Mouse (Mus musculus) intestine, embryonic 14.5 days (tissue): ENCODE results near the gene Hltf. TPM values are rescaled to one million over a fixed set of nuclear protein-coding genes. Genes with fewer than 3 reads are reported as not detected.
"Not testable (repeated sequence)": the region's sequence is repeated elsewhere in the genome, so short reads cannot be mapped to it uniquely, and the experiment has no call there.

Experiments
- ATAC-seq: fragments of 200-750 bp; cut with Nextera tagmentation; replicated peaks from 2 replicates; pipeline ENCODE4 v1.8.0; 2017; ENCODE audit warnings: low read depth, moderate number of reproducible peaks, moderate TSS enrichment, moderate library complexity; ENCODE audit not compliant: low FRiP score, low TSS enrichment
- DNase-seq: peaks from one replicate; pipeline ENCODE4 v3.0.0-alpha.2; 2018; ENCODE audit warnings: low spot score
- H3K27ac ChIP-seq: fragments of 300-500 bp; sonication (generic); 2 replicates; pipeline ENCODE4 v1.5.1; 2014; ENCODE audit warnings: low read depth, mild to moderate bottlenecking, control low read depth
- H3K27me3 ChIP-seq: fragments of 300-500 bp; sonication (generic); replicated peaks from 2 replicates; pipeline ENCODE4 v1.6.1; 2014; ENCODE audit warnings: low read length, control low read depth; ENCODE audit not compliant: control insufficient read depth, insufficient read depth
- H3K36me3 ChIP-seq: fragments of 300-500 bp; sonication (generic); 2 replicates; pipeline ENCODE4 v1.6.1; 2014; ENCODE audit warnings: low read length, control low read depth; ENCODE audit not compliant: control insufficient read depth, insufficient read depth
- H3K4me1 ChIP-seq: fragments of 300-500 bp; sonication (generic); replicated peaks from 2 replicates; pipeline ENCODE4 v1.6.1; 2014; ENCODE audit warnings: low read length, control low read depth, mixed read lengths; ENCODE audit not compliant: control insufficient read depth, insufficient read depth
- H3K4me2 ChIP-seq: fragments of 300-500 bp; sonication (generic); 2 replicates; pipeline ENCODE4 v1.6.1; 2014; ENCODE audit warnings: low read length
- H3K4me3 ChIP-seq: fragments of 300-500 bp; sonication (generic); 2 replicates; pipeline ENCODE4 v1.5.1; 2014; ENCODE audit warnings: low read depth, low read length, control low read depth, mixed read lengths
- H3K9ac ChIP-seq: fragments of 300-500 bp; sonication (generic); 2 replicates; pipeline ENCODE4 v1.6.1; 2014; ENCODE audit warnings: mild to moderate bottlenecking, low read length
- H3K9me3 ChIP-seq: fragments of 300-500 bp; sonication (generic); 2 replicates; pipeline ENCODE4 v1.6.1; 2016; ENCODE audit warnings: low read length, control low read depth; ENCODE audit not compliant: control insufficient read depth
- WGBS: fragments of 180-500 bp; shearing (Covaris S2); extraction: QIAGEN DNeasy Blood & Tissue Kit; methylation state at CpG from one replicate; pipeline ENCODE4 v1.1.7; 2014; 5-methylcytosine and 5-hydroxymethylcytosine counted together
- polyA plus RNA-seq: library from polyadenylated mRNA; unstranded; fragments of >200 nt; fragmentation: Nextera tagmentation; extraction: Ambion mirVana; gene quantifications from 2 replicates; pipeline ENCODE4 v1.2.1, GENCODE M21; 2014

Gene Hltf
- polyA plus RNA-seq, 1 experiment from 2014 or later = 20.6 TPM

DNA sequence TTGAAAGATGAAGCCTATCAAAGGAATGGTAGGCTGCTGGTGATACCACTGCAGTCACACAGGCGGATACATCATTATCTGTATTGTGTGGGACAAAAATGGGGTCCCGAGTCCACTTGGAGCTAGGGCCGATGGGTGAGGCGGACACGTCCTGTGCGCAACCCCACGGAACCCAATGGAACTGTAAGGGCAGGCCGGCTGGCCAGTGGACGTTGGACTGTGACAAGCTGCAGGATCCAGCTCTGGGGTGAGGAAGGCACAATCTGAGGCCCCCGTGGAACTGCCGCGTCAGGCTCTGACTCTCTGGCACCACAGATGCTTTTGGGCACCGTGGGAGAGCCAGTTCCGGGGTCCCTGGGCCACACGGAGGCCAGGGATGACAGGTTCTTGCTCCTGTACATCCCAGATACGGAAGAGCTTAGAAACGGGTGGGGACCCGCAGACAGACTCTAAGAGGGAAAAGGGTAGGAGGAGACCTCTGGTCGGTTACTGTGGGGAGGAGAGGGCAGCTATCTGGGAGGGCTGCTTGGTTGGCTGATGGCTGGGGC lies 61.5 kb downstream of the Hltf start:
- H3K9me3 ChIP-seq = no peaks in the 10 kb centered on the region
- H3K4me2 ChIP-seq = no peak overlapping the region
- H3K4me3 ChIP-seq = no peak overlapping the region
- 90% methylated on average over 19 of the region's 19 CpGs for WGBS
- DNase-seq (no peak), ATAC-seq (no peak)
- H3K27ac ChIP-seq = no peak overlapping the region
- no peaks in the 10 kb centered on the region for H3K4me1 ChIP-seq
- H3K36me3 ChIP-seq = peaks cover 15% of the 10 kb centered on the region
- no peaks in the 10 kb centered on the region for H3K27me3 ChIP-seq
- no peak overlapping the region for H3K9ac ChIP-seq

DNA sequence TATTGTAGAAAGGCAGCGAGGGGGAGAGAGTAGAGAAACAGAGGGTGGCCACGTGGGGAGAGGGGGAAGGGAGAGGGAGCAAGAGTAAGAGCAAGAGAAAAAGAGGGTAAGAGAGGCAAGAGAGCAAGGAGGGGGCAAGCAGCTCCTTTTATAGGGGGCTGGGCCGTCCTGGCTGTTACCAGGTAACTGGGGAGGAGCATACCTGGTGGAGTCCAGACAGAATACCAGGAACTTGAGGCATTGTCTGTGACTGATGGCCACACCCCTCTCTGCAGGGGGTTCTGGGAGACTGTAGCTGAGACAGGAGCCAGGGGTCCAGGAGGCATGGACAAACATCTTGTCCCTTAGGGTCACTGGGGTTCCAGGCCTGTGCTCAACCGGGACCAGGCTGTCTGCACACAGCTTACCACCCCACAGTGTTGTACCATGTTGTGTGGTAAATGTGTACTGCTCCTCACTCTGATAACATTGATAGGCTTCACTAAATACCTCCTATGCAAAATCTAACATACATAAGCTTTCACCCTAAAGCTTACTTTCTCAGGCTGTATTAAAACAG lies 62.2 kb downstream of the Hltf start:
- no peaks in the 10 kb centered on the region for H3K4me1 ChIP-seq
- no peak overlapping the region for H3K4me2 ChIP-seq
- ATAC-seq = no peak
- H3K27me3 ChIP-seq = no peaks in the 10 kb centered on the region
- peaks cover 15% of the 10 kb centered on the region for H3K36me3 ChIP-seq
- H3K9ac ChIP-seq = no peak overlapping the region
- no peak for DNase-seq
- no peak overlapping the region for H3K27ac ChIP-seq
- H3K4me3 ChIP-seq = no peak overlapping the region
- no peaks in the 10 kb centered on the region for H3K9me3 ChIP-seq
- WGBS = 74% methylated on average over 4 of the region's 4 CpGs

DNA sequence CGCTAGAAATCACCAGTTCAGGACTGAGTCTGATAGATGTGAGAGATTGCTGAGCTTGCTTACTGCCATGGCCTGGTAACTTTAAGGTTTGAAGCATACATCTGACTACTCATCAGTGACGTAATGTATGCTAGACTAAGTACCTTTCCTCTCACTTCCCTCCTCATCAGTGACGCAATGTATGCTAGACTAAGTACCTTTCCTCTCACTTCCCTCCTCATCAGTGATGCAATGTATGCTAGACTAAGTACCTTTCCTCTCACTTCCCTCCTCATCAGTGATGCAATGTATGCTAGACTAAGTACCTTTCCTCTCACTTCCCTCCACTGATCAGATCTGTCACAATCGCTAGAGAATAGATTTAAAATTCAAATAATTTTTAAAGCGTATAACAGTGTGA lies 64.0 kb downstream of the Hltf start:
- 93% methylated on average over 5 of the region's 5 CpGs for WGBS
- not testable (repeated sequence) for H3K4me2 ChIP-seq

DNA sequence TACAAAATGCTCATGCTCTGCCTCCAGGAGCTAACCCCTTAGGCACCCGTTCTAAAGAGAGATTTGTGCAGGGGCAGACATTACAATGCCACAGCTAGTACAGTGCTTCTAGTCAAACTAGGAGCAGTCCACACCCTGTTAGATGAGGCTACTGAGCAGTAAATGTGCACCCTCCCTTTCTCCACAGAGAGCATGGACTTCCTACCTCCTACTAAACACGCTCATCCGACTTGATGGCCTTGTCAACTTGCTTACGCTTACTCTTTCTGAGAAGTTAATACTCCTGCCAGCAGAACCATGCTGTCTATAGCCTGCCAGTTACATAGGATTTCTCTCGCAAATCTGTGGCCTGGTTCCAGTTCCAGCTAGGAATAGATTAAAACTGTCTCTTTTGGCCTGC lies 68.0 kb downstream of the Hltf start:
- Histone ChIP-seq H3K4me1 (no peaks in the 10 kb centered on the region), H3K27me3 (no peaks in the 10 kb centered on the region), H3K4me2 (no peak overlapping the region), H3K9me3 (no peaks in the 10 kb centered on the region), H3K4me3 (no peak overlapping the region), H3K9ac (no peak overlapping the region), H3K36me3 (peaks cover 10% of the 10 kb centered on the region; the same call in 1 of the 2 replicates), H3K27ac (no peak overlapping the region)
- ATAC-seq = no peak
- DNase-seq = no peak
- WGBS = 91% methylated on average over 5 of the region's 5 CpGs

More for the DNA sequence above, 64.0 kb downstream of the Hltf start:
- not testable (repeated sequence) for H3K9ac ChIP-seq, H3K27me3 ChIP-seq, ATAC-seq, H3K4me3 ChIP-seq, DNase-seq, H3K4me1 ChIP-seq, H3K9me3 ChIP-seq, H3K27ac ChIP-seq
- H3K36me3 ChIP-seq = peaks cover 20% of the 10 kb centered on the region

DNA sequence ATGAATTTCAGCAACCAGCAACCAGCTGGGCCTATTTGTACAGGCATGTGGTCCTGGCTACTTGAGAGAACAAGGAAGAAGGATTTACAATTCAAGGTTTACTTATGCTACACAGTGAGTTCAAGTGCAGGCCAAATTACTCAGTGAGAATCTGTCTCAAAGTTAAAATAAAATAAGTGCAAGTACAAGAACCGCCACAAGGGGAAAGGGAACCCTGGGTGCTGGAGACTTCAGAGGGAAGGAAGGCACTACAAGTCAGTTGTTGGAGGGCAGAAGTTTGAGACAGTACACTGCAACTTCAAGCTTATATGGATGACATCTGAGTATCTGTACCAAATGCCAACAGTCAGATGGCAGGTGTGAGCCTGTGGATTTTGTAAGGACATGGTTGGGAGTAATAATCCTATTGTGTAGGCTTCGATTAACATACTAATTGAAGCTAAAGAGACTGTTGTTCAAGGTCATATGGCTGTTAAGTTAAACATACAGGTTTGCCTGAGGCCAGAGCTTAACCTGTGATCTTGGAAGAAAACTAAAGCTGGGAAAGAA lies 69.5 kb downstream of the Hltf start:
- Histone ChIP-seq H3K4me3 (no peak overlapping the region), H3K27ac (no peak overlapping the region), H3K9ac (no peak overlapping the region), H3K4me2 (no peak overlapping the region), H3K9me3 (no peaks in the 10 kb centered on the region), H3K36me3 (peaks cover 7% of the 10 kb centered on the region; the same call in 1 of the 2 replicates), H3K4me1 (no peaks in the 10 kb centered on the region), H3K27me3 (no peaks in the 10 kb centered on the region)
- 77% methylated on average over 2 of the region's 2 CpGs for WGBS
- no peak for DNase-seq
- ATAC-seq = no peak

DNA sequence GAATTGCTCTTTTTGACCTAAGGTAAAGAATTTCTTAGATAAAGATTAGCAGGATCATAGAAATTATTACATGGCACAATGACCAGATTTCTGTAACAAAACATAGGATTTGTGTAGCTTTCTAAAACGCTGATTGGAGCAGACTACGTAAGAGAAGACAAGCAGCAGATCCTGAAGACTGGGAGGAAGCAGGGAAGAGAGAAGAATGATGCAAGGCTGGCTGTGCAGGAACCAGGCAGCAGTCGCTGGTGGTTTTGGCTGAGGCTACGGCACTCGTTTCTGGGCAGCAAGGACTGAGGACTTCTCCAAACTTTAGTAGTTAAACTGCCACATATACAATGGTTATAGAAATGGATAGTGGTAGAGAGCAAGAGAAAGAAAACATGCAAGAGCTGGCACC lies 71.9 kb downstream of the Hltf start:
- H3K4me3 ChIP-seq = no peak overlapping the region
- H3K4me2 ChIP-seq = no peak overlapping the region
- no peaks in the 10 kb centered on the region for H3K4me1 ChIP-seq
- H3K9ac ChIP-seq = no peak overlapping the region
- DNase-seq = no peak
- no peak overlapping the region for H3K27ac ChIP-seq
- H3K36me3 ChIP-seq = peaks cover 7% of the 10 kb centered on the region; the same call in 1 of the 2 replicates
- WGBS = 91% methylated on average over 5 of the region's 5 CpGs
- no peaks in the 10 kb centered on the region for H3K27me3 ChIP-seq
- no peak for ATAC-seq
- H3K9me3 ChIP-seq = no peaks in the 10 kb centered on the region

DNA sequence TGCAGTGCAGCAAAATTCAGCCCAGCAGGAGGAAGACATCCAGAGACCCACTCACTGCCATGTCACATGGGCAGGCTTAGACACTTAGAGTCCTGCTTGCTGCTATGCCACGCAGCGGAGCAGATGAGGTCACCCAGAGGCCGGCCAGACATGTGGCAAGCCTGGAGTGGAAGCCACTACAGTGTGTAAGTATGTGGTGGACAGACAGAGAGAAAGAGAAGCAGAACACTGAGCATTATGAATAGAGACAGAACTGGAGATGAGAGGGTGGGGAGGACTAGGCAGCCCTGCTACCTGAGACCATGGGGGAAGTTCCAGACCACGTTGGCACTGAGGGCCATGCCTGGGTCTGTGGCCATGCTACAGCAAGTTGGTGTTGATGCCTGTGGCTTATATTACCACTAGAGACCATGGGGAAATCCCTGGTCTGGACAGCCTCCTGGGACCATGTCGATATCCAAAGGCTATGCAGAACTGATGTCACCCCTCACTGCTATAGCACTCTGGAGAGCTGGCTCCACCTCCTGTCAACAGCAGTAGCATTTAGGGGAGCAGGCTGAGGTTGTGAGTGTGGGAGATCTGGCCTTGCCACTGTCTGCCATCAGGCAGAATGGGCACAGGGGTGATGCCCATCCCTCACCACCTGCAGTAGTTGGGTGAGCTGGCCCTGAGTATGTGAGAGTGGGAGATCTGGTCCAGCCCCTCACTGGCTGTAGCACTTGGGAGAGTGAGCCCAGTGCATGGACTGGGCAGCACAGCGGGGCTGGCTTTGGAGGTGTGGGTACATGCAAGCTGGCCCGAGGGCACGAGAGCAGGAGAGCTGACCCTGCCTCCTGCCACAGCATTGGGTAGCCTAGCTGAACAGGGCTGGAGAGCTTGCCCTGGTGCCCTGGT lies 73.1 kb downstream of the Hltf start:
- Histone ChIP-seq H3K9me3 (no peaks in the 10 kb centered on the region), H3K4me1 (no peaks in the 10 kb centered on the region), H3K27me3 (no peaks in the 10 kb centered on the region), H3K9ac (no peak overlapping the region), H3K27ac (no peak overlapping the region), H3K4me2 (no peak overlapping the region), H3K36me3 (peaks cover 7% of the 10 kb centered on the region; the same call in 1 of the 2 replicates), H3K4me3 (no peak overlapping the region)
- no peak for ATAC-seq
- DNase-seq = no peak
- 85% methylated on average over 8 of the region's 8 CpGs for WGBS

DNA sequence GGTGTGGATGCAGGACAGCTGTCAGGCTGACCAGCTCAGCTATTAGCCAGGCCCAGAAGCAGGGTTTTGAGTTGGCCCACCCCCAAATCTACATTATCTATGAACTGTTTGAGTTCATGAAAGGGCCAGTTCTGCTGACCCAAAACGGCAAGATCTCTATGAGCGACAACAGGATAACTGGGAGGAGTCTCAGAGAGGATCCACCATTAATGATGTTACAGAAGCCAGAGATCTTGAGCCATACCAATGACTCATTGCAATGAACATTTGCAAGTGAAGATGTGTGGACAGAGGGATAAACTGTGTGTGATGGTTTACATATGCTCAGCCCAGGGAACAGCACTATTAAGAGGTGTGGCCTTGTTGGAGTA lies 73.7 kb downstream of the Hltf start:
- Histone ChIP-seq H3K4me2 (no peak overlapping the region), H3K27me3 (no peaks in the 10 kb centered on the region), H3K27ac (no peak overlapping the region), H3K36me3 (peaks cover 4% of the 10 kb centered on the region), H3K4me3 (no peak overlapping the region), H3K4me1 (no peaks in the 10 kb centered on the region), H3K9me3 (no peaks in the 10 kb centered on the region), H3K9ac (no peak overlapping the region)
- no peak for DNase-seq
- 75% methylated on average over 2 of the region's 2 CpGs for WGBS
- no peak for ATAC-seq
